Mouse (Mus musculus): ENCODE results near the gene Acvr1.

Gene Acvr1

GRCm38 (mm10) chr2:58415037-58415436 lies 151.9 kb downstream of the Acvr1 start:
- DNase-seq (ENCODE audit: low spot score in 2 of 2), result no peak

GRCm38 (mm10) chr2:58408926-58409634 lies 157.9 kb downstream of the Acvr1 start:
- peak in 1 of 2 experiments; percentile 40 for DNase-seq (ENCODE audit: low spot score in 2 of 2)

GRCm38 (mm10) chr2:58403481-58403880 lies 163.5 kb downstream of the Acvr1 start:
- no peak for DNase-seq (ENCODE audit: low spot score in 2 of 2)

- DNase-seq (ENCODE audit: low spot score in 2 of 2), result no peak
These were observed 178.4 kb downstream of the Acvr1 start for GRCm38 (mm10) chr2:58388601-58389000.

- DNase-seq (ENCODE audit: low spot score in 2 of 2), result no peak
These were observed 186.9 kb downstream of the Acvr1 start for GRCm38 (mm10) chr2:58380020-58380419.

- DNase-seq (ENCODE audit: low spot score in 2 of 2), result no peak
These were observed 187.5 kb downstream of the Acvr1 start for GRCm38 (mm10) chr2:58379475-58379874.

GRCm38 (mm10) chr2:58377417-58378130 lies 189.4 kb downstream of the Acvr1 start:
- DNase-seq (ENCODE audit: low spot score in 2 of 2), result no peak

- DNase-seq (ENCODE audit: low spot score in 2 of 2), result no peak
These were observed 200.8 kb downstream of the Acvr1 start for GRCm38 (mm10) chr2:58366196-58366595.

- DNase-seq (ENCODE audit: low spot score in 2 of 2), result no peak
These were observed 205.5 kb downstream of the Acvr1 start for GRCm38 (mm10) chr2:58361361-58362046.

- DNase-seq (ENCODE audit: low spot score in 2 of 2), result peak in 1 of 2 experiments; percentile 17
These were observed 208.9 kb downstream of the Acvr1 start for GRCm38 (mm10) chr2:58358132-58358460.

- peak; percentile 37 to 50 for DNase-seq (ENCODE audit: low spot score in 2 of 2)
These were observed 209.4 kb downstream of the Acvr1 start, which contains the start of gene Acvr1c for GRCm38 (mm10) chr2:58357414-58358131. Gene Acvr1c, minus strand, starts transcription at chr2:58357895.

- DNase-seq (ENCODE audit: low spot score in 2 of 2), result peak; percentile 17 to 29
These were observed 209.9 kb downstream of the Acvr1 start for GRCm38 (mm10) chr2:58357068-58357413.

GRCm38 (mm10) chr2:58354389-58354788 lies 212.6 kb downstream of the Acvr1 start:
- no peak for DNase-seq (ENCODE audit: low spot score in 2 of 2)

- no peak for DNase-seq (ENCODE audit: low spot score in 2 of 2)
These were observed 214.1 kb downstream of the Acvr1 start for GRCm38 (mm10) chr2:58352846-58353245.

GRCm38 (mm10) chr2:58350657-58351056 lies 216.3 kb downstream of the Acvr1 start:
- no peak for DNase-seq (ENCODE audit: low spot score in 2 of 2)

Measured in frontal cortex, postnatal 36 days (tissue).